In genomic region chr17:30498376-30498719, GRCm38 (mm10) we compare ENCODE assay signal across 9 mouse cellular contexts.
DNase-seq lines count a peak whose midpoint lies in the region; ATAC-seq and TF ChIP-seq lines count a peak whose summit lies in the region.
"Had no signal": no experiment of that assay in that cellular context is flagged by ENCODE, and none has a peak within 500 bp of the region (broad histone marks: within the 10 kb centered on the region; RNA-seq: fewer than 3 reads in every experiment).

No protein-coding gene starts in this region.

- no peak overlapping the region for H3K4me2 ChIP-seq in intestine, postnatal 0 days (replicated peaks; ENCODE audit: low read depth)
- H3K4me2 ChIP-seq in midbrain, embryonic 14.5 days (ENCODE audit: low read length): no peak overlapping the region

- H3K27me3 ChIP-seq in intestine, postnatal 0 days (replicated peaks; ENCODE audit: control insufficient read depth, insufficient read depth, low read length): no peaks in the 10 kb centered on the region
- H3K27me3 ChIP-seq in midbrain, embryonic 14.5 days (ENCODE audit: control insufficient read depth, insufficient read depth, low read length): no peaks in the 10 kb centered on the region

- no peak for DNase-seq in layer of hippocampus, adult 2 months (ENCODE audit: low spot score in 2 of 2)
- no peak for DNase-seq in layer of hippocampus, adult 8-10 months (ENCODE audit: low spot score in 2 of 2)
- peak; percentile 74 for DNase-seq in adrenal gland, postnatal 14 days
- peak; percentile 52 to 70 for DNase-seq in gastrocnemius, adult 8-10 months (ENCODE audit: low spot score in 2 of 2)
- DNase-seq in midbrain, embryonic 14.5 days: peak; percentile 72
- no peak for DNase-seq in B cell, adult 2 months
- DNase-seq in thymus, postnatal 0 days (ENCODE audit: low spot score): no peak

- ATAC-seq in intestine, postnatal 0 days: peak; percentile 83
- ATAC-seq in midbrain, embryonic 14.5 days (ENCODE audit: low FRiP score, low TSS enrichment): no peak

- no peak overlapping the region for H3K4me3 ChIP-seq in layer of hippocampus, adult 2 months
- no peak overlapping the region for H3K4me3 ChIP-seq in intestine, postnatal 0 days (ENCODE audit: low read depth, low read length)
- H3K4me3 ChIP-seq in midbrain, embryonic 14.5 days (replicated peaks; ENCODE audit: low read depth, low read length): no peak overlapping the region
- H3K4me3 ChIP-seq: erythroblast, embryonic 14.5 days had no signal

- H3K36me3 ChIP-seq in intestine, postnatal 0 days (ENCODE audit: control insufficient read depth, insufficient read depth): no peaks in the 10 kb centered on the region
- H3K36me3 ChIP-seq in midbrain, embryonic 14.5 days (ENCODE audit: control insufficient read depth, insufficient read depth, low read length): no peaks in the 10 kb centered on the region

- H3K4me1 ChIP-seq in intestine, postnatal 0 days (replicated peaks; ENCODE audit: control insufficient read depth, insufficient read depth, low read length): no peaks in the 10 kb centered on the region
- peaks cover 13% of the 10 kb centered on the region for H3K4me1 ChIP-seq in midbrain, embryonic 14.5 days (ENCODE audit: control insufficient read depth, insufficient read depth, low read length)

- no peak for TF ChIP-seq CTCF in layer of hippocampus, adult 2 months (conservative IDR thresholded peaks at IDR 0.05)
- no peak for TF ChIP-seq CTCF in intestine, postnatal 0 days (IDR thresholded peaks at IDR 0.05; ENCODE audit: low read depth)

- H3K9ac ChIP-seq in intestine, postnatal 0 days (ENCODE audit: low read depth, low read length): no peak overlapping the region
- H3K9ac ChIP-seq in midbrain, embryonic 14.5 days (replicated peaks; ENCODE audit: low read length): no peak overlapping the region

- H3K27ac ChIP-seq in layer of hippocampus, adult 2 months: peak overlapping the region; percentile 79
- no peak overlapping the region for H3K27ac ChIP-seq in intestine, postnatal 0 days (ENCODE audit: low read depth, low read length)
- peak overlapping the region; percentile 37; the same call in 1 of the 2 replicates for H3K27ac ChIP-seq in midbrain, embryonic 14.5 days (replicated peaks; ENCODE audit: low read depth, low read length)

- H3K9me3 ChIP-seq in intestine, postnatal 0 days (ENCODE audit: control insufficient read depth): no peaks in the 10 kb centered on the region
- H3K9me3 ChIP-seq in midbrain, embryonic 14.5 days (ENCODE audit: control insufficient read depth, low read length): no peaks in the 10 kb centered on the region

- 30% methylated on average over 6 of the region's 6 CpGs for WGBS in intestine, postnatal 0 days
- 37% methylated on average over 6 of the region's 6 CpGs for WGBS in midbrain, embryonic 14.5 days

Comparison
In these comparisons a context has a peak if more than half of its experiments do, and no peak if none do; other contexts are left out.
1. DNase-seq: peak in adrenal gland, postnatal 14 days (single experiment), gastrocnemius, adult 8-10 months (2 of 2) and midbrain, embryonic 14.5 days (single experiment); none in layer of hippocampus, adult 2 months (0 of 2), layer of hippocampus, adult 8-10 months (0 of 2), B cell, adult 2 months (0 of 2) and thymus, postnatal 0 days (single experiment).